Mouse (Mus musculus): ENCODE measurements around the gene Plod3. TPM values are rescaled to one million over a fixed set of nuclear protein-coding genes. Genes with fewer than 3 reads are reported as not detected.

Plod3 gene
- polyA plus RNA-seq, 1 experiment from 2014 or later, result 33.0 TPM

- H3K27me3 ChIP-seq (ENCODE audit: control insufficient read depth, insufficient read depth, low read length), result no peaks in the 10 kb centered on the region
- H3K36me3 ChIP-seq (ENCODE audit: control insufficient read depth, insufficient read depth, low read length), result peaks cover 10% of the 10 kb centered on the region
- WGBS (ENCODE audit: insufficient replicate concordance), result 90% methylated on average over 6 of the region's 6 CpGs
- ATAC-seq (replicated peaks; ENCODE audit: insufficient number of reproducible peaks, low FRiP score, low TSS enrichment), result no peak
- H3K4me3 ChIP-seq (ENCODE audit: low read depth, low read length), result no peak overlapping the region
- peaks cover 10% of the 10 kb centered on the region for H3K4me1 ChIP-seq (ENCODE audit: control insufficient read depth, insufficient read depth, low read length)
- H3K27ac ChIP-seq (ENCODE audit: low read depth, low read length), result no peak overlapping the region
- no peak overlapping the region for H3K4me2 ChIP-seq
- no peaks in the 10 kb centered on the region for H3K9me3 ChIP-seq (replicated peaks; ENCODE audit: control insufficient read depth, low read length)
- H3K9ac ChIP-seq (ENCODE audit: low read depth, low read length), result no peak overlapping the region
These were observed 26.8 kb upstream of the Plod3 start for GRCm38 (mm10) chr5:136960053-136960452.

GRCm38 (mm10) chr5:136961334-136961982, 25.4 kb upstream of the Plod3 start:
- Histone ChIP-seq H3K27me3 (ENCODE audit: control insufficient read depth, insufficient read depth, low read length) (no peaks in the 10 kb centered on the region), H3K4me1 (ENCODE audit: control insufficient read depth, insufficient read depth, low read length) (peaks cover 15% of the 10 kb centered on the region), H3K9me3 (replicated peaks; ENCODE audit: control insufficient read depth, low read length) (no peaks in the 10 kb centered on the region), H3K27ac (ENCODE audit: low read depth, low read length) (peak overlapping the region; percentile 78; the same call in 1 of the 2 replicates), H3K4me2 (peak overlapping the region; percentile 82), H3K36me3 (ENCODE audit: control insufficient read depth, insufficient read depth, low read length) (peaks cover 11% of the 10 kb centered on the region), H3K9ac (ENCODE audit: low read depth, low read length) (peak overlapping the region; percentile 74), H3K4me3 (ENCODE audit: low read depth, low read length) (peak overlapping the region; percentile 71)
- ATAC-seq (replicated peaks; ENCODE audit: insufficient number of reproducible peaks, low FRiP score, low TSS enrichment), result no peak
- whole genome bisulfite sequencing (ENCODE audit: insufficient replicate concordance), result 26% methylated on average over 5 of the region's 5 CpGs

- Histone ChIP-seq H3K27me3 (ENCODE audit: control insufficient read depth, insufficient read depth, low read length) (no peaks in the 10 kb centered on the region), H3K4me1 (ENCODE audit: control insufficient read depth, insufficient read depth, low read length) (peaks cover 21% of the 10 kb centered on the region), H3K9ac (ENCODE audit: low read depth, low read length) (peak overlapping the region; percentile 74), H3K27ac (ENCODE audit: low read depth, low read length) (peak overlapping the region; percentile 78), H3K36me3 (ENCODE audit: control insufficient read depth, insufficient read depth, low read length) (peaks cover 11% of the 10 kb centered on the region), H3K9me3 (replicated peaks; ENCODE audit: control insufficient read depth, low read length) (no peaks in the 10 kb centered on the region), H3K4me3 (ENCODE audit: low read depth, low read length) (peak overlapping the region; percentile 71), H3K4me2 (peak overlapping the region; percentile 82)
- whole genome bisulfite sequencing (ENCODE audit: insufficient replicate concordance), result under 1% methylated on average over 20 of the region's 20 CpGs
- ATAC-seq (replicated peaks; ENCODE audit: insufficient number of reproducible peaks, low FRiP score, low TSS enrichment), result peak; percentile 87
These were observed 24.8 kb upstream of the Plod3 start for GRCm38 (mm10) chr5:136961983-136962461.

GRCm38 (mm10) chr5:136962501-136962900, 24.3 kb upstream of the Plod3 start:
- H3K27ac ChIP-seq (ENCODE audit: low read depth, low read length), result peak overlapping the region; percentile 78
- no peaks in the 10 kb centered on the region for H3K9me3 ChIP-seq (replicated peaks; ENCODE audit: control insufficient read depth, low read length)
- H3K9ac ChIP-seq (ENCODE audit: low read depth, low read length), result peak overlapping the region; percentile 74
- H3K4me1 ChIP-seq (ENCODE audit: control insufficient read depth, insufficient read depth, low read length), result peaks cover 21% of the 10 kb centered on the region
- H3K36me3 ChIP-seq (ENCODE audit: control insufficient read depth, insufficient read depth, low read length), result peaks cover 11% of the 10 kb centered on the region
- H3K4me3 ChIP-seq (ENCODE audit: low read depth, low read length), result peak overlapping the region; percentile 71
- peak overlapping the region; percentile 82 for H3K4me2 ChIP-seq
- peak; percentile 60; the same call in 1 of the 2 replicates for ATAC-seq (replicated peaks; ENCODE audit: insufficient number of reproducible peaks, low FRiP score, low TSS enrichment)
- no peaks in the 10 kb centered on the region for H3K27me3 ChIP-seq (ENCODE audit: control insufficient read depth, insufficient read depth, low read length)
- under 1% methylated on average over 10 of the region's 10 CpGs for WGBS (ENCODE audit: insufficient replicate concordance)

GRCm38 (mm10) chr5:136962966-136963540, 23.8 kb upstream of the Plod3 start:
- H3K36me3 ChIP-seq (ENCODE audit: control insufficient read depth, insufficient read depth, low read length), result peaks cover 11% of the 10 kb centered on the region
- H3K9ac ChIP-seq (ENCODE audit: low read depth, low read length), result peak overlapping the region; percentile 74
- WGBS (ENCODE audit: insufficient replicate concordance), result 72% methylated on average over 8 of the region's 8 CpGs
- peak overlapping the region; percentile 78; the same call in 1 of the 2 replicates for H3K27ac ChIP-seq (ENCODE audit: low read depth, low read length)
- H3K9me3 ChIP-seq (replicated peaks; ENCODE audit: control insufficient read depth, low read length), result no peaks in the 10 kb centered on the region
- H3K27me3 ChIP-seq (ENCODE audit: control insufficient read depth, insufficient read depth, low read length), result no peaks in the 10 kb centered on the region
- peak overlapping the region; percentile 71 for H3K4me3 ChIP-seq (ENCODE audit: low read depth, low read length)
- peaks cover 21% of the 10 kb centered on the region for H3K4me1 ChIP-seq (ENCODE audit: control insufficient read depth, insufficient read depth, low read length)
- peak overlapping the region; percentile 82 for H3K4me2 ChIP-seq
- ATAC-seq (replicated peaks; ENCODE audit: insufficient number of reproducible peaks, low FRiP score, low TSS enrichment), result no peak

- Histone ChIP-seq H3K27me3 (ENCODE audit: control insufficient read depth, insufficient read depth, low read length) (no peaks in the 10 kb centered on the region), H3K4me2 (peak overlapping the region; percentile 36; the same call in 1 of the 2 replicates), H3K4me3 (ENCODE audit: low read depth, low read length) (no peak overlapping the region), H3K36me3 (ENCODE audit: control insufficient read depth, insufficient read depth, low read length) (peaks cover 11% of the 10 kb centered on the region), H3K4me1 (ENCODE audit: control insufficient read depth, insufficient read depth, low read length) (peaks cover 21% of the 10 kb centered on the region), H3K27ac (ENCODE audit: low read depth, low read length) (peak overlapping the region; percentile 76), H3K9ac (ENCODE audit: low read depth, low read length) (no peak overlapping the region), H3K9me3 (replicated peaks; ENCODE audit: control insufficient read depth, low read length) (no peaks in the 10 kb centered on the region)
- ATAC-seq (replicated peaks; ENCODE audit: insufficient number of reproducible peaks, low FRiP score, low TSS enrichment), result peak; percentile 71
- 54% methylated on average over 9 of the region's 9 CpGs for WGBS (ENCODE audit: insufficient replicate concordance)
These were observed 21.6 kb upstream of the Plod3 start for GRCm38 (mm10) chr5:136965210-136965609.

- no peak for ATAC-seq (replicated peaks; ENCODE audit: insufficient number of reproducible peaks, low FRiP score, low TSS enrichment)
- no peak overlapping the region for H3K9ac ChIP-seq (ENCODE audit: low read depth, low read length)
- H3K4me2 ChIP-seq, result no peak overlapping the region
- no peak overlapping the region for H3K4me3 ChIP-seq (ENCODE audit: low read depth, low read length)
- H3K4me1 ChIP-seq (ENCODE audit: control insufficient read depth, insufficient read depth, low read length), result peaks cover 21% of the 10 kb centered on the region
- H3K9me3 ChIP-seq (replicated peaks; ENCODE audit: control insufficient read depth, low read length), result no peaks in the 10 kb centered on the region
- peak overlapping the region; percentile 76 for H3K27ac ChIP-seq (ENCODE audit: low read depth, low read length)
- no peaks in the 10 kb centered on the region for H3K27me3 ChIP-seq (ENCODE audit: control insufficient read depth, insufficient read depth, low read length)
- 82% methylated on average over 8 of the region's 8 CpGs for WGBS (ENCODE audit: insufficient replicate concordance)
- peaks cover 11% of the 10 kb centered on the region for H3K36me3 ChIP-seq (ENCODE audit: control insufficient read depth, insufficient read depth, low read length)
These were observed 21.1 kb upstream of the Plod3 start for GRCm38 (mm10) chr5:136965686-136966085.

GRCm38 (mm10) chr5:136966331-136966730, 20.5 kb upstream of the Plod3 start, which contains the start of gene Cldn15:
TSS of gene Cldn15 (plus strand) at chr5:136966616.
- Histone ChIP-seq H3K27me3 (ENCODE audit: control insufficient read depth, insufficient read depth, low read length) (no peaks in the 10 kb centered on the region), H3K9me3 (replicated peaks; ENCODE audit: control insufficient read depth, low read length) (no peaks in the 10 kb centered on the region), H3K4me2 (no peak within 1 kb of the TSS; the same call in 1 of the 2 replicates), H3K4me3 (ENCODE audit: low read depth, low read length) (no peak within 1 kb of the TSS), H3K4me1 (ENCODE audit: control insufficient read depth, insufficient read depth, low read length) (peaks cover 20% of the 10 kb centered on the region), H3K36me3 (ENCODE audit: control insufficient read depth, insufficient read depth, low read length) (peaks cover 11% of the 10 kb centered on the region), H3K27ac (ENCODE audit: low read depth, low read length) (peak within 1 kb of the TSS; percentile 76), H3K9ac (ENCODE audit: low read depth, low read length) (peak within 1 kb of the TSS; percentile 29; the same call in 1 of the 2 replicates)
- 56% methylated on average over 6 of the region's 6 CpGs for WGBS (ENCODE audit: insufficient replicate concordance)
- ATAC-seq (replicated peaks; ENCODE audit: insufficient number of reproducible peaks, low FRiP score, low TSS enrichment), result no peak

Measured in heart, embryonic 11.5 days (tissue).